Mouse (Mus musculus) mesoderm, embryonic 11.5 days (tissue): ENCODE data around the gene Tgfbrap1.
"Not testable (repeated sequence)": the region's sequence is repeated elsewhere in the genome, so short reads cannot be mapped to it uniquely, and the experiment has no call there.

Source experiments
- DNase-seq: peaks from one replicate; pipeline ENCODE4 v3.0.0-alpha.2; 2012; ENCODE audit warnings: low read depth, low spot score

Gene Tgfbrap1

DNA sequence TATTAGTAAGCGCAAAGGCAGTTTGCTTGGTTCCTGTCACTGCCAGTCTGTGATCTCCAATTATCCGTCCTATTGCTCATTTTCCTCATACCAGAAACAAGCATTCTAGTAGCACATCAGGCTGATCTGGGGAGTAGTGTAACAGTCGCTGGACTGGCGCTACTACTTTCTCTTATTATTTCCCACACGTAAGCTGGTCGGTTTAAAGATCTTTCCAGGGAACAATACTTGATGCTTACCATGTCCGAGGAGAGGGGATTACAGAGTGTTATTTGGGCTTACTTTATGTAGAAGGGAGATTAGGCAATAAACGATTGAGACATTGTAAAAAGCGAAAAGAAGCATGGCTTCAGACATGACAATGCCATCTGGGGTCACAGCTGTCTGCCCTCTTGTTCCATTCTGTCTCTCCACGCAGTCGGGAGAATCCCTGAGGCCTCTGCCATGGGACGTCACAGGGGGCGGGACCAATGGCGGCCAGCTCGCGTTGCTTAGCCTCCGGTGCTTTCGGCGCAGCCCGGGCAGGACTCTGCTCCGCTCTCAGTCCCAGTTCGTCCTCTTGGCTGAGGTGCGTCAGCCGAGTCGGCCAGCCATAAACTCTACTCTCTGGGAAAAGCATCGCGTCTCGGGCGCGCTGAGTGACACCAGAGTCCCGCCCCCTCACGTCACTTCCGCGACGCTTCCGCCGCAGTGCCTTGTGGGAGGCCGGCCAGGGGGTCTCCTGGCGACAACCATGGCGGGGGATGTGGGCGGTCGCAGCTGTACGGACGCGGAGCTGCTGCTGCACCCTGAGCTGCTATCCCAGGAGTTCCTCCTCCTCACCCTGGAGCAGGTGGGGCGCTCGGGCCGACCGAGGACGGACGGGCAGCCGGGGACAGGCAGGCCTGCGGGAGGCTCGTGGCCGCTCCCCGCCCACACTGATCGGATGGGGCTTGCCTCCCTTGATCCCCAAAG, at the start of gene Tgfbrap1, which contains the start of gene AI597479:
Tgfbrap1 (minus strand) TSS at position 607 of the 954 bp plus-strand sequence.
AI597479 (plus strand) TSS at position 680 of the 954 bp plus-strand sequence.
- DNase-seq, result peak; percentile 94

- peak; percentile 30 for DNase-seq
Measured at GRCm38 (mm10) chr1:43147474-43147873, 49.0 kb upstream of the Tgfbrap1 start.

GRCm38 (mm10) chr1:43145388-43145787, 47.0 kb upstream of the Tgfbrap1 start:
- DNase-seq, result no peak

DNA sequence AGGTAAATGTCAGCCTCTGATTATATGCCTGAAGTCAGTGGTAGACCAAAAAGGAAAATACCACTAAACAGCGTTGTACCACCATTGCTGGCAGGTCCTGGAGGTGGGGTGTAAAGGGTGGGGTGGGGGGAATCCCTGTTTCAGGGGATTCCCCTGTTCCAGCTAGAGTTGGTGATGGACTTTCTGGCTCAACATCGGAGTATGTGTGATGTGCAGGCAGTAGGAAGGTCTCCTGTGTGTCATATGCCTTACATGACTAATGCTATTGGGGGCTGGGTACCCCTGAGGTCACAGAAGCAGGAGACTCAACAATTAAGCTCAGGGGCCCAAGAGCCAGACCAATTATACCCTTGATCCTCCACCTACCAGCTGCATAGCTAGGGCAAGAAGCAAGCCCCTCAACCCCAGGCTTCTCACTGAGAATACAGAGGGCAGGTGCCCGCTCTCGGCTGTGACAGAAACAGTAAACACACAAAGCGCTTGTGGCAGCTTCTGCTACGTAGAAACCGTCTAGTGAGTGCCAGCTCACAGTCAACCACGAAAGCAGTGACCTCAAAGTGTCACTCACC, 46.0 kb upstream of the Tgfbrap1 start:
- no peak for DNase-seq

DNA sequence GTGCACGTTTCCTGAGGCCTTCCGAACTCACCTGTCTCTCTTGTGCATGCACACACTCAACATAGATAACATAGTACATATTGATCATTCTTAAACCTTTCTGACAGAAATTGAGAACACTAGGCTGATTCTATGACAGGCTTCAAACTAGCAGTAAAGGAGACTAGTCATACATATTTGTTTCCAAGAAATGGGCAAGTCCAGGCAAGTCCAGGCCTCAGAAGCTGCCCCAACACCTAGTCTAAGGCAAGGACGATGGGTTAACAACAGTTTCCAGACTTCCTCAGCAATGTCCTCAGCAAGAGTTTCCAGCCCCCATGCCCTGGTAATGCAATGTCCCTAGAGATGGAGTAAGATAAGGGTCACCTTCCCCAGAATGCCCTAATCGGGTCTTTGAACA, 45.4 kb upstream of the Tgfbrap1 start:
- DNase-seq, result no peak

DNA sequence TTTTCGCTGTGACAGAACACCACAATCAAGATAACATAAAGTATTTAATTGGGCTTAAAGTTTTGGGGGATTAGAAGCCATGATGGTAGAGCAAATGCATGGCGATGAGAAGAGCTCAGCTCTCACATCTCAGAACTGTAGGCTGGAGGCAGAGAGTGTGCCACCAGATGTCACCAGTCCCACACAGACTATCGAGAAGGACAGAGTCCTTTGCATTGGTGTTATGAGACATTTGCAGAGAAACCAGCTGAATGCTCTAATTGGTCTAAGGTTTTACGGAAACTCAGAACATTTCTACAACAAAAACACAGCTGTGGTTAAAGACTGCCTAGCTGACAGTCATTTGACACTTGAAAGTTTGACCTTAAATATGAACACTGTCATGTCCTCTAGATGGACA, 44.8 kb upstream of the Tgfbrap1 start:
- no peak for DNase-seq

DNA sequence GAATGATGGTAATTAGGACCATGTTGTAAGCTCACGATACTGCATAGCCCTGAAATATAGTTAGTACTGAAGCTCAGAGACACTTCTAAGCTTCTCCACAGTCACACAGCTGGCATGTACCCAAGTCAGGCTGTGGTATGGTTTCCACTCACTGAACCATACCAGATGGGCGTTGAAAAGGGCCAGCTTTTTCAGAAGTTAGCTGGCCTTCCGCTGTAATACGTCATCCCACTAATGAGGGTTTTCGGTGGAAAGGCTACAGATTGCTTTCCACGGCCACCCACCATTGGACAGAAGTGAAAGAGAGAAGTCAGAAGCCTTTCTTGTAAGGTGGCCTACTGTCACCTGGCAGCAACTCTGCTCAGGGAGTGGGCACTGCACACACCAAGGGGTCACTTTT, 44.4 kb upstream of the Tgfbrap1 start:
- no peak for DNase-seq

DNA sequence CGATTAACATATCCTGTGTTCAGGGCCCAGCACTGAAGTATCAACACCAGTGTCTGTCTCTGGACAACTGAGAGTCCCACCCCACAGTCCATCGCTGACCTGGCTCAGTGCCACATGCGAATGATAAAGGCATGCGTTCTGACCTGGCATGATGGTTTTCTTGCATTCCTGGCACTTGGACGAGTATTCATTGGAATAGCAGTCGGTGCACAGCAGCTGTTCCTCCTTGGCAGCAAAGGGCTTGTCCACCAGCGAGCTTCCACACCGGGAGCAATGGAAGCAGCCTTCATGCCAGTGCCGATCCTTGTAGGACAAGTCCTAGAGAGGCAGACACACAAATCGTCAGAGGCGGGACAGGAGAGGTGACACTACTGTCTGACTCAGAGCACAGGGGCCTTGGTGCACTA, 43.1 kb upstream of the Tgfbrap1 start:
- no peak for DNase-seq

DNA sequence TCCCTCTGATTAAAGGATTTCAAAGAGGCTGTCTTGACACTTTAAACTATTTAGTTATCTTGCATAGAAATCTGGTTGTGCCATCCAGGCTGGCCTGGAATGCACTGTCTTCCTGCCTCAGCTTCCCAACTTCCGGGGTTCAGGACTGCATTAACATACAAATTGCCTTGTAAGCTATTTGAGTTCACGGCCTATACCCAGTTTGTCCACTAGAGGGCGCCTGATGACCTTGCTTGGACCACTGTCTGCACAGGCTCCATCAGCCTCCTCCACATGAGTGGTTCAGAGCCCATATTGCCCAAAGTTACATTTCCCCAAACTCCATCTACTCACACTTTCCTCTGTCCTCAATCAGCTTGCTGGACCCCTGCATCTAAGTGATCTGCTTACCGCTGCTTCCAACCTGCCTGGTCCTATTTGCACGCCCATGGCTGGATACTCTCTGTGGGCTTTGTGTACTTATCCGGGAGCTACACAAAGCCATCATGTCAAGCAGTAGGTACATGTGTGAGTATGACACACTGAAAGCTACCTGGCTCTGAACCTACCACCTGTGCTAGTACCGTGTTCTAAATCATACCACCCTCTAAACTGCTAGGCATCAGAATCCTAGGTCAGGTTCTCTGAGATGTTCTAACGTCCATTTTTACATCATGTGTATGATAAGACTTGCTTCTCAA, 41.3 kb upstream of the Tgfbrap1 start:
- peak; percentile 92 for DNase-seq

DNA sequence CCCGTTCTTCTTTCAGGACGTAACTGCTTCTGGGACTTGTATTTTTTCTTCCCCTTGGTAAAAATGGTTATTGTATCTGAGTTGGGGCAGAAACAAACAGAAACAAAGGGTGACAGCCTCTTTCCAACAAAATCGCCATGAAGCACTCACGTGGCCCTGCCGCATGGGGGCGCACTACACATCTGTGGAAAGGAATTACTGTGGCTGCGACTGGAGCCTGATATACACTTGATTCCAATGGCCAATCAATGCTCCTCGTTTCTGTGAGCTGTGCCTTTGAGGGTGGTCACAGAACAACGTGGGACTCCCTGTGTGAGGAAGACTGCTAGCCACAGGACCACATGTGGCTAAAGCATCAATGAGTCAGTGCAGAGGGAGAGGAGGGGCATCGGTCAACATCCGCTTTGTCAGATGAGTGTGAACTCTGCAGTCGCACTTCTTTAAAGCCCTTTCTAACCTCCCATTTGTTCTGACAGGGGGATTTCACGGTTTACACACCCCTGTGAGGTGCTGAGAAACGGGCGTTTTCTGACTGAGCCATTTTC, 39.9 kb upstream of the Tgfbrap1 start:
- no peak for DNase-seq

DNA sequence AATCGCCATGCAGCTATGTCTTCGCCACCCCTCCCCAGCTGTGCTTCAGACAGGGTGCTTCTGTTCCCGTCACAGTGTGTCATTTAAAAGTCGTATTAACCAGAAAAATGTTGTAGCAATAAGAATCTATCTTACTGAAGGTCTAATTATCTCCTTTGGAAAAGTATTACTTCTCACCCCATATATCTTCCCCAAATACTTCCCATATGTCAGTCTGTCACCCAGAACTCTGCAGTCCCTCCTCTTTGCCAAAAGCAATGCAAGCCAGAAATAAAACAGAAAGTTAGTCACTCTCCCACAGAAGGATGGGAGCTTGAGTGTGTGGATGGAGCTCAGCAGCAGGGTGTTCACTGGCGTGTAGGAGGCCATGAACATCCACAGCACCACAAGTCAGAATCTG, 38.9 kb upstream of the Tgfbrap1 start:
- no peak for DNase-seq

- DNase-seq, result not testable (repeated sequence)
Measured at GRCm38 (mm10) chr1:43136488-43137029, 38.1 kb upstream of the Tgfbrap1 start.

DNA sequence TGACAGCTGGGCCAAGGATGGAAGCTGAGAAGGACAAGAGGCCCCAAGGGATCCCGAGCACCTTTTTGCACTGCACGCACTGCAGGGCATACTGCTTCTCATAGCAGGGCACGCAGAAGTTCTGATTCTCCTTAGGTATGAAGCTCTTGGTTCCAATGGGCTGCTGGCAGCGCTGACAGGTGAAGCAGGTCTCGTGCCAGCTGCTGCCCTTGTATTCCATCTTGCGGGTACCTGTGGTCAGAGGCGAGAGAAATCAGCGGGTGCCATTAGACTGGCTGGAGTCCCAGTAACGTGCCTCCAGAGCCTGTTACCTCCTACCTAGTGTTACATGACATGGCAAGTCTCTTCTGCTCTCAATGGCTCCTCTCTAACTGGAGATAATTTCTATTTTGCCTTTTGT, 33.2 kb upstream of the Tgfbrap1 start:
- DNase-seq, result no peak

GRCm38 (mm10) chr1:43130219-43130981, 32.0 kb upstream of the Tgfbrap1 start:
- no peak for DNase-seq

DNA sequence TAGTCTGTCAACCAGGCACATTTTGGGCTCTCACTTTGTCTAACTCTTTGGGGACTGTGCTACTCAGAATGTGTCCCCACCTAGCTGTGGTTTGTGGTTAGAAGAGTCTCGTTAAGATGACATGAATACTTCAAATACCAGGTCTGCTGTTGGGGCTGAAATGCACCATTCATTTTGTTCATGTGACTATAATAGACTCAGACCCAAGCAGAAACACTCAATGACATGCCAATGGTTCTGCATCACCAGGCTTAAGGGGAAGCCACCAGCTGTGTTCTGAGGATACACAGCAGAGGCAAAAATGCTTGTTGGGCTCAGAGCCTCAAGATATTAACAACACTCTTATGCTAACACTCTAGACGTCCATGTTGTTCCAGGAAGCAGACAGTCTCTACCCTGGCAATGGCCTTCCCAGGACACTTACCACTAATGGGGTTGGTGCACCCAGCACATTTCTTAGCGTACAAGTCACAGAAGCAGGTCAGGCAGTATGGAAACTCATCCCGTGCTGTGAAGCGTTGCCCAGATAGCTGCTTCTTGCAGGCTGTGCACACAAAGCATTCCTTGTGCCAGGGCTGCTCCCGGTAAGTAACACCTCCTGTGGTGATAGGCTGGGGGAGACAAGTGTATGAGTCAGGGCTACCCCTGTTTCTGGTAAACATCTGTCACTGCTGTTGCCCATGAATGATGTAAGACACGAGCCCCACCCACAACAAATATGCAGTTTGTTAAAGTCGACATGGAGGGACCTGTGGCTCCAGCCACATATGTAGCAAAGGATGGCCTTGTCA, 29.6 kb upstream of the Tgfbrap1 start:
- no peak for DNase-seq

DNA sequence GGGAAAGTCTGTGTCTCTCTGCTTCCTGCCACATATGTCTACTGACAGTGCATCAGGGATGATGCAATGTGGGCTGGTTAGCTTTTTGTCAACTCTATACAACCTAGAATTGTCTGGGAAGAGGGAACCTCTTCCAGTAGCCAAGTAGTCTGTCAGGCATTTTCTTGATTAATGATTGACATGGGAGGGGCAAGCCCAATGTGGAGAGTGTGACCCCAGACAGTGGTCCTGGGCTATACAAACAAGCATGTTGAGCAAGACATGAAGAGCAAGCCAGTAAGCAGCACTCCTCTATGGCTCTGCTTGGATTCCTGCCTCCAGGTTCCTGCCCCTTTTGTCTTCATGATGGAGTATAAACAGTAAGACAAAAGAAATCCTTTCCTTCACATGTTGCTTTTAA, 28.8 kb upstream of the Tgfbrap1 start:
- DNase-seq, result no peak

- no peak for DNase-seq
Measured at GRCm38 (mm10) chr1:43124726-43125125, 26.3 kb upstream of the Tgfbrap1 start.

DNA sequence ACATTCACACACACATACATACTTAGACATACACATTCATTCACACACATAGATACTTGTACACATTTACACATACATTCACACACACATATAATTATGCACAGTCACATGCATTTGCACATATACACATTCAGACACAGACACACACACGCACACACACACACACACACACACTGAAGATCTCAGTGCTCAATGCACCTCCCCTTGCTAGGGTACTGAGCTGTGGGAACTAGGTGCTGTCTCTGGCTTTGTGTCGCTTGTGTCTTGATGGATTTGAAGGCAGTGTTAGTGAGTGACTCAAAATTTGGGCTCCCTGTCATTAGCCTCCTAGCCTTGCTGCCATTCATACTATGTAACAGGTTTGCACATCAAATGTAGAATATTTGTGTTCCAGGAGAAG, 24.2 kb upstream of the Tgfbrap1 start:
- no peak for DNase-seq

GRCm38 (mm10) chr1:43120950-43121349, 22.5 kb upstream of the Tgfbrap1 start:
- DNase-seq, result no peak

GRCm38 (mm10) chr1:43117435-43117834, 19.0 kb upstream of the Tgfbrap1 start:
- DNase-seq, result no peak
